Mouse (Mus musculus) thymus, postnatal 25 days (tissue): ENCODE measurements at regions not wholly inside any gene's neighbourhood (a gene's known extent, or its start where the extent isn't known, plus 50 kb on each side); places are given as distances from the start of the nearest gene placed in this dataset.

Experiments used
- DNase-seq: peaks from one replicate; pipeline ENCODE4 v3.0.0; 2022

DNA sequence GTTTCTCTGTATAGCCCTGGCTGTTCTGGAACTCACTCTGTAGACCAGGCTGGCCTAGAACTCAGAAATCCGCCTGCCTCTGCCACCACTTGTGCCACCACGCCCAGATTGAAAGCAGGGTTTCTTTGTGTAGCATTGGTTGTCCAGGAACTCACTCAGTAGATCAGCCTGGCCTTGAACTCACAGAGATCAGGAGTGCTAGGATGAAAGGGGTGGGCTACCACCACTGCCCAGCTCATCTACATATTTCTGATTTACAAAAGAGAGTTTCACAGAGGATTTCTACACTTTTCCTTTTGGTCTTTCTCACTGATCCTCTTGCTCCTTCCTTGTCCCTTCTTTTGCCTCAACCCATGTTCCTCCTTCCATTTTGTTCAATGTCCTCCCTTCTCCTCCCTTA, 53.1 kb upstream of the Lbx1 start:
- no peak for DNase-seq

GRCm38 (mm10) chr19:45297812-45298211, 62.2 kb upstream of the Lbx1 start:
- peak; percentile 14 for DNase-seq

GRCm38 (mm10) chr19:45299341-45299740, 63.7 kb upstream of the Lbx1 start:
- no peak for DNase-seq

GRCm38 (mm10) chr19:45299768-45300167, 63.8 kb upstream of the Btrc start:
- DNase-seq, result no peak

DNA sequence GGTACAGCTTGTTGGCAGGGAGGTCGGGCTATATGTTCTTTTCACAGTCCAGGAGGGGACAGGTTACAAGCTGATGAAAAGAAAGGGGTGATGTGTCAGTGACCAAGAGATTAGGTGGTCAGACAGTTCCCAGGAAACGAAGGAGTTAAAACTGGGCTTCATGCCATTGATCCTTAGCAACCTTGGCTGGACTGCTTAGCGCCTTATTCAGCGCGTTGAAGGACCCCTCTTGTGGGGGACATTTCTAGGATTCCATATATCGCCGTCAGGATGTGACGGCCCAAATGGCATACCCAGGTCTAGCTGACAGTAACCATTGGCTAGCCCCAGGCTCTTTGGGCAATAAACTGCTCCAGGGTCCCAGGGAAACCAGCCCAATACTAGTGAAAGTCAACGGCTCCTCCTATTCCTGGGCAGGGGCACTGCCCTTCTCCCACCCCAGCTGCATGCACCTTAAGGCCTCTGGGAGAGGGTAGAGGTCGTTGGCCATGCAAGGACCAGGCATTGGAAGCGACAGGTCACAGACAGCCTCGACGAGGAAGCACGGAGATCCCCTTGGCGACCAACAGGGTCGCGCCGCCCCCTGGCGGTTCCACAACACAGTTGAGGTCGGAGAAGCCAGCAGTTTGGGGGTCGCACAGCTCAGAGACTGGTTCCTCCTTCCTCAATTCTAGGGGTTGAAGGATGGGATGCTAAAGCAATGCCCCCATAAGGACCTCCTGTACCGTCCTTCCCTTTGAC, 62.7 kb upstream of the Btrc start:
- peak; percentile 21 for DNase-seq

DNA sequence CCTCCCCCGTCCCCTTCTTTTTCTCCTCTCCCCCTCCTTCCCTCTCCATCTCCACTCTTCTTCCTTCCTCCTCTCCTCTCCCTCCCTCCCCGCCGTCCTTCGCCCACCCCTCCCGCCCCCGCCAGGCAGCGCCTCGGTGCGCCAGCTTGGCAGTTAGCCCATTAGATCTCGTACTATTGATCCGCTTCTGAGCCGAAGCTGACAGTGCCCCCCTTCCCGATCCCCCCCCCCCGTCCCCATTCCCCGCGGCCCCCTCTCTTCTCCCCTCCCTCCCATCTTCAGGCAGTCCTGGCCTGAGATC, 62.2 kb upstream of the Btrc start:
- no peak for DNase-seq

- DNase-seq, result no peak
Observed at GRCm38 (mm10) chr19:45301733-45302547, 61.6 kb upstream of the Btrc start.

DNA sequence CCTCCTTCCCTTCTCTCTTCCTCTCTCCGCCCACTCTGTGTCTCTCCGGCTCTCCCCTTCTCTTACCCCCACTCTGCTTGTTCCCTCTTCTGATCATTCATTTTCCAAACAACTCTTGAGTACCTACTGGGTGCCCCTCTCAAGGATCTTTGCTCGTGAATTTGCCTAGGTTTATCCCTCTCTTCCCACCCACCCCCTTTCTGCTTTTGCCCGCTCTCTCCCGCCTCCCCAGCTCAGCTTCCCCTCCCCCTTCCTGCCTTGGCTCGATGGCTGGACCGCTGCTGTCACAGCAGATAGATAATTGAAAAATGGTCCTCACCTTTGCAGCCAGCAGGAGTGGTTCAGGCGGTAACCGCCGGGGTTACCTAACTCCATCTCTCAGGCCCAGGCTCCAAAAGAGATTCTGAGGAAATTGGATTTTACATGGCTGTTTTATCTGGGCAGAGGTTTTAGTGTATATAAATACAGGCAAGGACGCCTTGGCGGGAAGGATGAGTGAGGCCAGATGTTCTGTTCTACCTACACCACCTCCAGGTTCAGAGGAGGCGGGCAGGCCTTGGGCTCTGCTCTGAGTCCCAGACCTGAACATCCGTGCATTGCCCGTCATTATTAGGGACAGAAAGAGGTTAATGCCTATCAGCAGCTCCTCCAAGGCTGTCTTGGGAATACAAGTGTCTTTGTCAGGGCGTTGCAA, 60.8 kb upstream of the Btrc start:
- DNase-seq, result no peak

DNA sequence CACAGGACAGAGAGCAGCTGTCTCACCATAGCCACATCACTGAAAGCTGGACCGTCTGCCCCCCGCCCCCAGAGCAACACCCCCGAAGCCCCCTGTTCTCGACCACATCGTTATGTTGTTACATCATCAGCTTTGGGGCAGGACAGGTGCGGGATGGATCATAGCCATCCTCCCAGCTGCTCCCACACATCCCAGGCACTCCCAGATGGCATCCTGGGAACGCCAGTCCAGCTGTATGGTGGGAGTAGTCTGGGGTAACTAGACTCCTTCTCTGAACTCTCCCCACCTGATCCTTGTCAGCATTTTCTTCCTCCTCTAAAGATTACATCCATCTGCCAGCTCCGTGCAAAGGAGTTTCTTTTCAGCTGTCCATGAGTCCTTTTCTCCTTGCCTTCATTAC, 59.0 kb upstream of the Btrc start:
- DNase-seq, result no peak

GRCm38 (mm10) chr19:45307299-45308275, 55.9 kb upstream of the Btrc start:
- peak; percentile 47 for DNase-seq

DNA sequence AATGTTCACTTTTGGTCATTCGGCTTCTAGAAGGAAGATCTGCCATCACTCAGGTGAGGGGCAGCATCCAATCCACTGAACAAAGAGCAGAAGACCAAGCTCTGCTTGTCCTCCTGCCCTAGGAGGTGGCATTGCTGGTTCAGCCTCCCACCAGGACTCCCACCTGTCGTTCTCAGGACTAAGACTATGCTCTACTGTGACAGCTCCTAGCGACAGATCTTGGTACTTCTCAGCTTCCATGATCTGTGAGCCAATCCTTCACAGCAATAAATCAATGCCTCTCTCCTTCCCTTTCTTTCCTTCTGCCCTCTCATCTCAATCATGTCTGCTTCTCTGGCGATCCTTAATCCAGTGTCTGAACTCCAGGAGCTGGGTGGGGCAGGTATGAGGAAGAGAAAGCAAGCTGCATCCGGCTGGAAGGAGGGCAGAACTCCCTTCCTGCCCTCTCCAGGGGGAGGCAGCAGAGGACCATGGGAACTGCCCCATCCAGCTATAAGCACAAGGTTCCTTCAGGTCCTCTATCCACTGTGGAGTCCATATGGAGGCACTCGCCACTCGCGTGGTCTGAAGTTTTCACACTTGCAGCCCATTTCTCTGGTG, 54.8 kb upstream of the Btrc start:
- DNase-seq, result no peak

DNA sequence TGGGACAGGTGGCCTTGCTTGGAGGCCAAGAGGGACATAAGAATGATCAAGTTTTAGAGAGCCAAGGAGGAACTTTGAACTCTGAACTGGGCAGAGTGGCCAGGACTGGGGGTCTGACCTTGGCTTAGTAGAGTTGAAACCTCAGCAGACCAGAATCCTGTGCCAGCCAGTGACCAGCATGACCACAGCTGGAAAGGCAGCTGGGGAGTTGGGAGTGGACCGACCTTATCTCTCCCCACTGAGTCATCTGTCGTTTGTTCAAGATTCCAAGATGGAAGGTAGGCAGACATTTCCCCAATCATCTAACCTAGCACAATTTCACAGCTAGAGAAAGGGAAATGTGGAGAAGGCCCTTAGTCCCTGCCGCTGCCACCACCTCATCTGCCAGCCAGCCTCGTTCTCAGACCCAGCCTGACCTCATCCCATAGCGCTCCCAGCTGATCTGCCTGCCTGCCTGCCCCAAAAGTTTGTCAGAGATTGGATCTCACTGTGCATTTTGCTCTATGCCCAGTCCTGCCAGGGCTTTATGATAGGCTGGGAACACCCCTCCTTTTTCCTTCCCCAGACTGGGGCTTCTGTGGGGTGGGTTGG, 53.1 kb upstream of the Btrc start:
- DNase-seq, result no peak

DNA sequence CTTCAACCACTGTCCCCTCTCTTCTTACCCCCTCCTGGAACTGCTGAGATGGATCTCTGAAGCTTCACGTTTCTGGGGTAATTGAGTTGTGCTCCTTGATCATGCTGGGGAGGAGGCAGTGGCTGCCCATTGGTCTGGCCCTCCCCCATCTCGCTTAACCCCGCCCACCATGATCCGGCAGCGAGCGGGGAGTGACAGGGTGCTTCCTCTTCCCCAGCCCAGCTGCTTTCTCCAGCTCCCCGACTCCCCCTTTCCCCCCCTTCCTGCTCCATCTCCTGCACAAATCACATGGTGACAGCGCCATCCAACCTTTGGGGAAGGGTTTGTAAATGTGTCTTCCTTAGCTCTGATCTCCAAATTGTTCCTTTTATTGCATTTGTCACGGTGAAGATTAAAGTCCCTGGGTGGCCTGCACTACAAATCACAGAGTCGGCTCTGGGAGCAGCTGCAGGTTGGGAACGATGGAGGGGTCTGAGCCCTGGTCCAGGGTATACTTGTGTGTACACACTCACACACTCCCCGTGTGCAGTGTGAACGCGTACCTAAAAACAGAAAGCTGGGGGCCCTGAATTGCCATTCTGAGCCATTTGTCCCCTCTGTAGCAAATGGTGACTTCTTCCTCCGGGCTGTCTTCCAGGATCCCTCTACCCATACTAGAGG, 52.5 kb upstream of the Btrc start:
- peak; percentile 43 for DNase-seq

GRCm38 (mm10) chr19:45311831-45312537, 51.5 kb upstream of the Btrc start:
- DNase-seq, result no peak

DNA sequence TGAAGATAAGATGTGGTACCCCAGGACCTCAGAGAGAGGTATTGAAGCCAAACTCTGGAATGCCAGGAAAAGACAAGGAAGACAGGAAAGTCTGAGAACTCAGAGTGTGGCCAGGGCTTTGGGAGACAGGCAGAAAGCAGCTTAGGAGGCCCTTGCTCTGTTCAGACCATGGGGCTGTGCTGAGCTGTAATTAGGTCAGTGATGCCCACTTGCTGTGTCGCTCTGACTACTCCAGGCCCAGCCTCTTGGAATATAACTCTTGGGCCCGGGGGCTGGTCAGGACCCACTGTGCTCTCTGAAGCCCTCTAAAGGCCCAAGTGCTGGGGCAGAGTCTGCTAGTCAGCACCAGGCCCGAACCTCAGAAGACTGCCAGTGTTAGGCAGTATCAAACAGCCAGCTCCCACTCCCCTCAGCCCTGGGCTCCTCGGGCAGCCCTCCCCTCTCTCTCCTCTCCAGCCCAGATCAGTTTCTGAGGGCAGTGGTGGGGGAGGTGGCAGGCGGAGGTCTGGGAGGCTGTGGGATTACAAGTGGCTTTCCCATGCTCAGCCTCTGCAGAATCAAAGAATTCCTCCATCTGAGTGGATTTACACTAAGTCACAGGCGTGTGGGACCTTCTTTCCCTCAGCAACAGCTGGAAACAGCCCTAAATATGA, 50.7 kb upstream of the Btrc start:
- DNase-seq, result no peak
